Mouse (Mus musculus): ENCODE measurements around the gene Izumo2. TPM values are rescaled to one million over a fixed set of nuclear protein-coding genes. Genes with fewer than 3 reads are reported as not detected.

Izumo2 gene
- 343 TPM for polyA plus RNA-seq (2014; fragmentation: Illumina TruSeq; extraction: RNeasy Lipid Tissue Mini Kit (QIAGEN cat#74804); ENCODE audit: low read depth, low replicate concordance)

DNA sequence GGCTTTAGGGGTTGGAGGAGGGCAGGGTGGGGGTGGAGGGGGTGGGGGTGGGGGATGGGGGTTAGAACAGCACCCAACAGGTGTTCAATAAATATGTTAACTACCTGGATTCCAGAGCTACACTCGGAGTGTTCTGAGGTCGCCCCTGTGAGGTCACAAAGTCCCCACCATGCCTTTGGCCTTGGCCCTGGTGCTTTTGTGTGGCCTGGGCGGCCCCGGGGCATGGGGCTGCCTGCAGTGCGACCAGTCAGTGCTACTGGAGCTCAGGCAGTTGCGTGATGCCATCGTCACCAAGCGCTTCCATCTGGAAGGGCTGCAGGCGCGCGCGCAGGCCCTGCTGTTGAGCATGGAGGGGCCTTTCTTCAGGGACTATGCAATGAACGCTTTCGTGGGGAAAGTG lies at the start of gene Izumo2:
TSS of gene Izumo2 (plus strand) at position 169 of the 400 bp plus-strand sequence.

GRCm38 (mm10) chr7:44670803-44671202 lies 37.7 kb upstream of the Izumo2 start, which contains the start of gene Myh14:
Gene Myh14, minus strand, starts transcription at chr7:44670843.

GRCm38 (mm10) chr7:44748101-44749044 lies 39.8 kb downstream of the Izumo2 start, which contains the start of gene Vrk3:
Gene Vrk3, plus strand, starts transcription at chr7:44748413.

GRCm38 (mm10) chr7:44750950-44751349 lies 42.4 kb downstream of the Izumo2 start, which contains the start of gene Zfp473:
Gene Zfp473, minus strand, starts transcription at chr7:44751050.

Other genes with a start within 250 kb of the Izumo2 start
- gene Aspdh, start 243.4 kb upstream of the Izumo2 start, polyA plus RNA-seq (2014; fragmentation: Illumina TruSeq; extraction: RNeasy Lipid Tissue Mini Kit (QIAGEN cat#74804); ENCODE audit: low read depth, low replicate concordance), result not detected
- gene Josd2, start 240.8 kb upstream of the Izumo2 start, polyA plus RNA-seq (2014; fragmentation: Illumina TruSeq; extraction: RNeasy Lipid Tissue Mini Kit (QIAGEN cat#74804); ENCODE audit: low read depth, low replicate concordance), result 1.9 TPM
- 1.8 TPM for gene Emc10, start 212.2 kb upstream of the Izumo2 start, polyA plus RNA-seq (2014; fragmentation: Illumina TruSeq; extraction: RNeasy Lipid Tissue Mini Kit (QIAGEN cat#74804); ENCODE audit: low read depth, low replicate concordance)
- 119 TPM for gene Fam71e1, start 212.2 kb upstream of the Izumo2 start, polyA plus RNA-seq (2014; fragmentation: Illumina TruSeq; extraction: RNeasy Lipid Tissue Mini Kit (QIAGEN cat#74804); ENCODE audit: low read depth, low replicate concordance)
- not detected for gene Mybpc2, start 184.1 kb upstream of the Izumo2 start, polyA plus RNA-seq (2014; fragmentation: Illumina TruSeq; extraction: RNeasy Lipid Tissue Mini Kit (QIAGEN cat#74804); ENCODE audit: low read depth, low replicate concordance)
- gene Spib, start 176.7 kb upstream of the Izumo2 start, polyA plus RNA-seq (2014; fragmentation: Illumina TruSeq; extraction: RNeasy Lipid Tissue Mini Kit (QIAGEN cat#74804); ENCODE audit: low read depth, low replicate concordance), result not detected
- gene Pold1, start 159.9 kb upstream of the Izumo2 start, polyA plus RNA-seq (2014; fragmentation: Illumina TruSeq; extraction: RNeasy Lipid Tissue Mini Kit (QIAGEN cat#74804); ENCODE audit: low read depth, low replicate concordance), result not detected
- gene Nr1h2, start 154.8 kb upstream of the Izumo2 start, polyA plus RNA-seq (2014; fragmentation: Illumina TruSeq; extraction: RNeasy Lipid Tissue Mini Kit (QIAGEN cat#74804); ENCODE audit: low read depth, low replicate concordance), result 2.3 TPM
- gene Napsa, start 136.4 kb upstream of the Izumo2 start, polyA plus RNA-seq (2014; fragmentation: Illumina TruSeq; extraction: RNeasy Lipid Tissue Mini Kit (QIAGEN cat#74804); ENCODE audit: low read depth, low replicate concordance), result not detected
- gene Kcnc3, start 118.1 kb upstream of the Izumo2 start, polyA plus RNA-seq (2014; fragmentation: Illumina TruSeq; extraction: RNeasy Lipid Tissue Mini Kit (QIAGEN cat#74804); ENCODE audit: low read depth, low replicate concordance), result 0.08 TPM
- 0.07 TPM for gene Myh14, start 37.9 kb upstream of the Izumo2 start, polyA plus RNA-seq (2014; fragmentation: Illumina TruSeq; extraction: RNeasy Lipid Tissue Mini Kit (QIAGEN cat#74804); ENCODE audit: low read depth, low replicate concordance)
- gene Vrk3, start 39.7 kb downstream of the Izumo2 start, polyA plus RNA-seq (2014; fragmentation: Illumina TruSeq; extraction: RNeasy Lipid Tissue Mini Kit (QIAGEN cat#74804); ENCODE audit: low read depth, low replicate concordance), result 27.7 TPM
- gene Zfp473, start 42.3 kb downstream of the Izumo2 start, polyA plus RNA-seq (2014; fragmentation: Illumina TruSeq; extraction: RNeasy Lipid Tissue Mini Kit (QIAGEN cat#74804); ENCODE audit: low read depth, low replicate concordance), result 3.0 TPM
- 15.5 TPM for gene Nup62, start 107.3 kb downstream of the Izumo2 start, polyA plus RNA-seq (2014; fragmentation: Illumina TruSeq; extraction: RNeasy Lipid Tissue Mini Kit (QIAGEN cat#74804); ENCODE audit: low read depth, low replicate concordance)
- 11.4 TPM for gene Il4i1, start 107.6 kb downstream of the Izumo2 start, polyA plus RNA-seq (2014; fragmentation: Illumina TruSeq; extraction: RNeasy Lipid Tissue Mini Kit (QIAGEN cat#74804); ENCODE audit: low read depth, low replicate concordance)
- 3.0 TPM for gene Atf5, start 107.9 kb downstream of the Izumo2 start, polyA plus RNA-seq (2014; fragmentation: Illumina TruSeq; extraction: RNeasy Lipid Tissue Mini Kit (QIAGEN cat#74804); ENCODE audit: low read depth, low replicate concordance)
- 1.2 TPM for gene Akt1s1, start 140.2 kb downstream of the Izumo2 start, polyA plus RNA-seq (2014; fragmentation: Illumina TruSeq; extraction: RNeasy Lipid Tissue Mini Kit (QIAGEN cat#74804); ENCODE audit: low read depth, low replicate concordance)
- 0.98 TPM for gene Tbc1d17, start 140.3 kb downstream of the Izumo2 start, polyA plus RNA-seq (2014; fragmentation: Illumina TruSeq; extraction: RNeasy Lipid Tissue Mini Kit (QIAGEN cat#74804); ENCODE audit: low read depth, low replicate concordance)
- 0.71 TPM for gene Pnkp, start 148.4 kb downstream of the Izumo2 start, polyA plus RNA-seq (2014; fragmentation: Illumina TruSeq; extraction: RNeasy Lipid Tissue Mini Kit (QIAGEN cat#74804); ENCODE audit: low read depth, low replicate concordance)
- 0.32 TPM for gene Ptov1, start 161.0 kb downstream of the Izumo2 start, polyA plus RNA-seq (2014; fragmentation: Illumina TruSeq; extraction: RNeasy Lipid Tissue Mini Kit (QIAGEN cat#74804); ENCODE audit: low read depth, low replicate concordance)
- 2.0 TPM for gene Med25, start 184.0 kb downstream of the Izumo2 start, polyA plus RNA-seq (2014; fragmentation: Illumina TruSeq; extraction: RNeasy Lipid Tissue Mini Kit (QIAGEN cat#74804); ENCODE audit: low read depth, low replicate concordance)
- gene Fuz, start 187.3 kb downstream of the Izumo2 start, polyA plus RNA-seq (2014; fragmentation: Illumina TruSeq; extraction: RNeasy Lipid Tissue Mini Kit (QIAGEN cat#74804); ENCODE audit: low read depth, low replicate concordance), result 9.9 TPM
- 104 TPM for gene Ap2a1, start 220.8 kb downstream of the Izumo2 start, polyA plus RNA-seq (2014; fragmentation: Illumina TruSeq; extraction: RNeasy Lipid Tissue Mini Kit (QIAGEN cat#74804); ENCODE audit: low read depth, low replicate concordance)
- gene Tsks, start 234.5 kb downstream of the Izumo2 start, polyA plus RNA-seq (2014; fragmentation: Illumina TruSeq; extraction: RNeasy Lipid Tissue Mini Kit (QIAGEN cat#74804); ENCODE audit: low read depth, low replicate concordance), result 11.2 TPM